Comparison of ENCODE assay signal across 8 mouse cellular contexts in the genomic region with DNA sequence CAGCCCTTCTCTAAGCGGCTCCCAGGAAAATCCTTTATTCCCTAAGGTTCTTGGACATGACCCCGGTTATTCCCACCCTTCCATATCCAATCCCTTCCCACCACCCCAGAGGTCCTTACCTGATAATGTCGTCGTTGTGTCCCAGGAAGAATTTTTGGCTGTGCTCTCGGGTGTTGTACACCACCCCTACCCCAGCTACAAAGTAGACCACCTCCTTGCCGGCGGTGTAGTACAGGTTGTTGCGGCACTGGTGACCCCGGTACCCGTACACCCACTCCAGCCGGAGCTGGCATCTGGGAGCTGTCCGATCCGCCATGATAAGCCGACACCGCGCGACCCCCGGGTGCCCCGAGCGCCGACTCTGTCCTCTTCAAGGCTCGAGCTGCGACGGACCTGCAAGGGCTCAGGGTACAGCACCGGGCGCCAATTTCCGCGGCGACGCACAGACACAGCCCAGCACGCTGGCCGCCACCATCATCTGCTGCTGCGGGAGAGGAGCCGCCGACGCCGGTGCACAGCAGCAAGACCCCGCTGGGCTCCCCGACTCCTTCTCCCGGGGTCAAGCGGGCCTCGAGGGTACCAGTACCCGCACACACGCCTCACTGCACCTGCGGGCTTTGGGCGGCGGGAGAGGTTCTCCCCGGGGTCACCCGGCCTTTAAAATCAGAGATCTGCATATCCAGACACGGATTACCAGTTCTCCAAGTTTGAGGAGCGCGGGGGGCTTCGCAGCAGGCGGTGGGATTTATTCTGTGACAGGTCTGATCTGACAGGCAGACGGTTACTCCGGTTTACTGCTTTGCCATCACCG. TPM values are rescaled to one million over a fixed set of nuclear protein-coding genes. Genes with fewer than 3 reads are reported as not detected.
A peak's percentile ranks its signal among the peaks of the same experiment; 100 is the strongest.
DNase-seq lines count a peak whose midpoint lies in the region; ATAC-seq and TF ChIP-seq lines count a peak whose summit lies in the region.

No protein-coding gene starts in this region.

- WGBS in forebrain, embryonic 14.5 days = under 1% methylated on average over 56 of the region's 57 CpGs
- under 1% methylated on average over 57 of the region's 57 CpGs for WGBS in liver, embryonic 16.5 days (ENCODE audit: insufficient replicate concordance)
- WGBS in neural tube, embryonic 12.5 days = under 1% methylated on average over 57 of the region's 57 CpGs

- peak overlapping the region; percentile 99 for H3K4me2 ChIP-seq in forebrain, embryonic 14.5 days (ENCODE audit: low read length)
- H3K4me2 ChIP-seq in liver, embryonic 16.5 days (ENCODE audit: low read depth, low read length) = peak overlapping the region; percentile 69
- H3K4me2 ChIP-seq in neural tube, embryonic 12.5 days (replicated peaks) = peak overlapping the region; percentile 97

- peak overlapping the region; percentile 74 for H3K9ac ChIP-seq in ES-Bruce4 (ENCODE audit: low read depth, poor library complexity, severe bottlenecking)
- H3K9ac ChIP-seq in forebrain, embryonic 14.5 days (ENCODE audit: low read length) = peak overlapping the region; percentile 73
- no peak overlapping the region for H3K9ac ChIP-seq in liver, embryonic 16.5 days (ENCODE audit: low read depth, low read length)
- peak overlapping the region; percentile 67 for H3K9ac ChIP-seq in neural tube, embryonic 12.5 days

- H3K4me1 ChIP-seq in ES-Bruce4 (ENCODE audit: control insufficient read depth, insufficient read depth, low read length) = no peaks in the 10 kb centered on the region
- H3K4me1 ChIP-seq in forebrain, embryonic 14.5 days (ENCODE audit: control insufficient read depth, insufficient read depth, low read length) = no peaks in the 10 kb centered on the region
- H3K4me1 ChIP-seq in liver, embryonic 16.5 days (ENCODE audit: control insufficient read depth, low read depth, low read length) = no peaks in the 10 kb centered on the region; the same call in 1 of the 2 replicates
- H3K4me1 ChIP-seq in neural tube, embryonic 12.5 days = peaks cover 9% of the 10 kb centered on the region; the same call in 1 of the 2 replicates

- TF ChIP-seq CTCF in ES-Bruce4 (IDR thresholded peaks at IDR 0.05; ENCODE audit: low read depth, low read length) = no peak

- DNase-seq in brain, adult 2 months (ENCODE audit: low read depth, low spot score) = peak; percentile 70
- peak; percentile 49 for DNase-seq in forebrain, embryonic 14.5 days (ENCODE audit: low spot score)
- peak; percentile 38 to 39 for DNase-seq in heart, postnatal 10 days
- DNase-seq in kidney, postnatal 36 days = peak; percentile 23 to 60
- DNase-seq in urinary bladder, postnatal 25 days (ENCODE audit: low spot score) = peak; percentile 27

- H3K9me3 ChIP-seq in ES-Bruce4 (replicated peaks; ENCODE audit: control insufficient read depth, insufficient read depth, low read length, poor library complexity, severe bottlenecking) = no peaks in the 10 kb centered on the region
- H3K9me3 ChIP-seq in forebrain, embryonic 14.5 days (replicated peaks; ENCODE audit: control insufficient read depth, low read length) = no peaks in the 10 kb centered on the region
- H3K9me3 ChIP-seq in liver, embryonic 16.5 days (replicated peaks; ENCODE audit: control insufficient read depth, low read length) = no peaks in the 10 kb centered on the region
- no peaks in the 10 kb centered on the region for H3K9me3 ChIP-seq in neural tube, embryonic 12.5 days

- H3K27me3 ChIP-seq in ES-Bruce4 (ENCODE audit: control insufficient read depth, insufficient read depth, low read length, poor library complexity, severe bottlenecking) = peaks cover 3% of the 10 kb centered on the region; the same call in 1 of the 2 replicates
- H3K27me3 ChIP-seq in forebrain, embryonic 14.5 days (replicated peaks; ENCODE audit: control insufficient read depth, insufficient read depth, low read length) = 0 out of 2 replicates have a peak, but pooled peaks cover 13% of the 10 kb centered on the region
- H3K27me3 ChIP-seq in liver, embryonic 16.5 days (ENCODE audit: control insufficient read depth, insufficient read depth, low read depth, low read length) = peaks cover 36% of the 10 kb centered on the region
- H3K27me3 ChIP-seq in neural tube, embryonic 12.5 days (replicated peaks) = peaks cover 14% of the 10 kb centered on the region

- H3K27ac ChIP-seq in ES-Bruce4 (ENCODE audit: insufficient read depth, low read length) = no peak overlapping the region
- H3K27ac ChIP-seq in forebrain, embryonic 14.5 days (ENCODE audit: low read depth, low read length) = no peak overlapping the region
- H3K27ac ChIP-seq in liver, embryonic 16.5 days (ENCODE audit: low read length) = no peak overlapping the region
- H3K27ac ChIP-seq in neural tube, embryonic 12.5 days = no peak overlapping the region

- H3K4me3 ChIP-seq in ES-Bruce4 (ENCODE audit: low read depth, low read length) = peak overlapping the region; percentile 62
- H3K4me3 ChIP-seq in forebrain, embryonic 14.5 days (ENCODE audit: low read depth, low read length) = peak overlapping the region; percentile 44
- H3K4me3 ChIP-seq in liver, embryonic 16.5 days (ENCODE audit: low read depth, low read length) = peak overlapping the region; percentile 50
- H3K4me3 ChIP-seq in neural tube, embryonic 12.5 days = peak overlapping the region; percentile 57

- no peak for TF ChIP-seq EP300 in ES-Bruce4 (IDR thresholded peaks at IDR 0.05; ENCODE audit: insufficient read depth, low read depth, low read length)

- no peaks in the 10 kb centered on the region for H3K36me3 ChIP-seq in ES-Bruce4 (ENCODE audit: control insufficient read depth, insufficient read depth, low read length, poor library complexity, severe bottlenecking)
- H3K36me3 ChIP-seq in forebrain, embryonic 14.5 days (ENCODE audit: control insufficient read depth, insufficient read depth, low read length) = no peaks in the 10 kb centered on the region
- H3K36me3 ChIP-seq in liver, embryonic 16.5 days (ENCODE audit: control insufficient read depth, insufficient read depth) = no peaks in the 10 kb centered on the region
- H3K36me3 ChIP-seq in neural tube, embryonic 12.5 days = no peaks in the 10 kb centered on the region

- no peak for TF ChIP-seq POLR2A in ES-Bruce4 (IDR thresholded peaks at IDR 0.05; ENCODE audit: insufficient read depth, low read length)

- intact Hi-C loops in heart, postnatal 10 days (cut with DNase I) = loop anchor here (10.0 kb wide), 1 partner anchor 200 kb away; no protein-coding TSS in a partner anchor

- peak; percentile 5; the same call in 1 of the 2 replicates for ATAC-seq in forebrain, embryonic 14.5 days
- no peak for ATAC-seq in liver, embryonic 16.5 days (ENCODE audit: low read depth)
- 0 out of 2 replicates have a peak, but pooled peaks have one; percentile 3 for ATAC-seq in neural tube, embryonic 12.5 days (ENCODE audit: low FRiP score, low read depth)

RNA-seq across cellular contexts. Expression of a gene that starts 1.4 kb away (rescaled TPM):
- polyA plus RNA-seq in ES-Bruce4 (2011; ENCODE audit: insufficient read depth, insufficient read length, low read depth, missing spikeins) = 0.70 TPM in 2 replicates
- polyA plus RNA-seq in forebrain, embryonic 14.5 days (2014; fragmentation: Nextera tagmentation; extraction: Ambion mirVana) = 2.0 and 3.3 TPM in 2 replicates
- 1 to 10 TPM; 1.6 to 2.5 TPM for total RNA-seq in heart, postnatal 10 days (2021)
- polyA plus RNA-seq in liver, embryonic 16.5 days (2015; fragmentation: Nextera tagmentation; extraction: Ambion mirVana) = 0.12 and 0.27 TPM in 2 replicates
- polyA plus RNA-seq in neural tube, embryonic 12.5 days (2016; fragmentation: Nextera tagmentation; extraction: Ambion mirVana) = 3.7 TPM in 2 replicates
